Mouse (Mus musculus): ENCODE measurements around the gene Rgs8.

DNA sequence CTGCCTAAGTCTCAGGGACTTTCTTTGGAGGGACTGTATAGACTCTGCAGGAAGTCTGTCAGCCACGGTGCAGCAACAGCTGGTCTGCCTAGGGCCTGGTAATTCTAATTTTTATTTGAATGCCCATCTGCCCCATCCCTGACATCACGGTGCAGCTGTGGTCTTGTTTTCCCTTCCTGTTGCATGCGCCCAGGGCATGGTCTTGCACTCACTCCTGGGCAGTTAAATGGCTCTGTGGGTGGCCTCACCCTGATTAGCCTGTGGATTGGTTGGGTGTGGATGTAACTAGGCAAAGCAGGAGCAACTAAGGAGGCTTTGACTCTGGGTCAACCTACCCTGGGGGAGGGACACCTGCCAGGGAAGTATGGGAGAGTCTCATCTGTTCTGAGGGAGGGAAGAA lies 52.2 kb downstream of the Rgs8 start:
- TF ChIP-seq CTCF (IDR thresholded peaks at IDR 0.05; ENCODE audit: low read depth, low read length): no peak
- TF ChIP-seq POLR2A (IDR thresholded peaks at IDR 0.05; ENCODE audit: borderline replicate concordance, low read depth, low read length): no peak
